ENCODE assay signal across 17 mouse cellular contexts in the genomic region with DNA sequence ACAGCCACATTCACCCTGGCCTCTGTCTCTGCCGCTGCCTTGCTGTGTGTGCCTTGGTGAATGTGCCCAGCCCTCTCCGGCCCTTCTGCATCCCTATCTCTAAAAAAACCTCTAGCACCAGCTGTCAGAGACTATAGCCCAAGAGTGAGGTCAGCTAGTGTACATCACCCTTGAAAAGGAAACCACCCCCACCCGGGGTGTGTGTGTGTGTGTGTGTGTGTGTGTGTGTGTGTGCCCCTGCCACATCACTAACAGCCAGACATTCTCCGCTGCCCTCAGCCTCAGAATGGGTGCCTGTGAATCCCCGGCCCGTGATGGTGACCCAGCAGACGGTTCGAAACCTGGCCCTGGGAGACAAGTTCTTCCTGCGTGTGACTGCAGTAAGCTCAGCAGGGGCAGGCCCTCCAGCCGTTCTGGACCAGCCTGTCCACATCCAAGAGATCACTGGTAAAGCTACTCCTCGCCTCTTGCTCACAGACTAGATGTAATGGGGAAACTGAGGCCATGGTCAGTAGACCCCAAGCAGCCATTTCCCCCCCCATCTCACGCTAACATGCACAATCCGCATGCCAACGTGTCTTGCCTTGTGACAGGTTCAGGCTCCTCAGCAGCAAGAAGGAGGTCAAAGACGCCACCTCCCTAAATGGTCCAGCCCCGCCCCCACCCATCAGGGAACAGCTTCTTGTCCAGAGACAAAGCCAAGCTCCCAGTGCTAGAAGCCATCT. TPM values are rescaled to one million over a fixed set of nuclear protein-coding genes. Genes with fewer than 3 reads are reported as not detected.
DNase-seq lines count a peak whose midpoint lies in the region; ATAC-seq and TF ChIP-seq lines count a peak whose summit lies in the region.
"Had no signal": no experiment of that assay in that cellular context is flagged by ENCODE, and none has a peak within 500 bp of the region (broad histone marks: within the 10 kb centered on the region; RNA-seq: fewer than 3 reads in every experiment).

No protein-coding gene starts in this region.

- no peak overlapping the region for H3K4me2 ChIP-seq in midbrain, postnatal 0 days (ENCODE audit: low read depth, low read length, poor library complexity, severe bottlenecking)
- peak overlapping the region; percentile 70 for H3K4me2 ChIP-seq in myocyte (ENCODE audit: low read depth)
- H3K4me2 ChIP-seq: midbrain, embryonic 15.5 days had no signal

- TF ChIP-seq CTCF in midbrain, postnatal 0 days (IDR thresholded peaks at IDR 0.05), result no peak

- no peak overlapping the region for H3K4me3 ChIP-seq in heart, embryonic 10.5 days
- H3K4me3 ChIP-seq in midbrain, embryonic 10.5 days, result no peak overlapping the region
- no peak overlapping the region for H3K4me3 ChIP-seq in midbrain, postnatal 0 days (ENCODE audit: low read depth, low read length)
- H3K4me3 ChIP-seq in myocyte, result peak overlapping the region; percentile 63
- H3K4me3 ChIP-seq: midbrain, embryonic 15.5 days had no signal

- DNase-seq in cerebellum, adult 8-10 months, result peak; percentile 31
- no peak for DNase-seq in cerebellum, postnatal 10 days
- DNase-seq in heart, embryonic 10.5 days (ENCODE audit: low spot score), result no peak
- no peak for DNase-seq in heart, adult 9 months (ENCODE audit: low spot score in 2 of 2)
- DNase-seq in midbrain, embryonic 10.5 days (ENCODE audit: low spot score), result no peak
- no peak for DNase-seq in midbrain, postnatal 0 days (ENCODE audit: low spot score)
- no peak for DNase-seq in embryo, embryonic 10 days (ENCODE audit: low spot score)
- DNase-seq: kidney, adult 18-20 months; kidney, postnatal 14 days; lung, adult 2 months; right cerebral cortex, postnatal 25 days; thymus, adult 18-20 months had no signal

- WGBS in heart, embryonic 10.5 days, result 61% methylated on average over 16 of the region's 16 CpGs
- 74% methylated on average over 16 of the region's 16 CpGs for WGBS in midbrain, embryonic 10.5 days
- 75% methylated on average over 16 of the region's 16 CpGs for WGBS in midbrain, postnatal 0 days

- no peak for ATAC-seq in midbrain, postnatal 0 days (ENCODE audit: low FRiP score)
- ATAC-seq: hindbrain, embryonic 16.5 days; midbrain, embryonic 15.5 days; Patski had no signal

- H3K4me1 ChIP-seq in heart, embryonic 10.5 days, result peaks cover 60% of the 10 kb centered on the region
- peaks cover 37% of the 10 kb centered on the region for H3K4me1 ChIP-seq in midbrain, embryonic 10.5 days
- H3K4me1 ChIP-seq in midbrain, postnatal 0 days (ENCODE audit: insufficient read depth, low read length), result no peaks in the 10 kb centered on the region

- H3ac ChIP-seq in myocyte (ENCODE audit: control insufficient read depth, insufficient read length), result peak overlapping the region; percentile 3

- H3K79me2 ChIP-seq in myocyte (ENCODE audit: control insufficient read depth, insufficient read depth), result no peaks in the 10 kb centered on the region

- peaks cover 15% of the 10 kb centered on the region; the same call in 1 of the 2 replicates for H3K27me3 ChIP-seq in heart, embryonic 10.5 days (ENCODE audit: insufficient read depth, poor library complexity, severe bottlenecking)
- H3K27me3 ChIP-seq in midbrain, embryonic 10.5 days (ENCODE audit: low read depth, poor library complexity, severe bottlenecking), result peaks cover 13% of the 10 kb centered on the region; the same call in 1 of the 2 replicates
- no peaks in the 10 kb centered on the region for H3K27me3 ChIP-seq in midbrain, postnatal 0 days (ENCODE audit: insufficient read depth, low read length)
- no peaks in the 10 kb centered on the region for H3K27me3 ChIP-seq in myocyte (ENCODE audit: control insufficient read depth, insufficient read depth, insufficient read length)
- H3K27me3 ChIP-seq: midbrain, embryonic 15.5 days; Patski had no signal

- peak; percentile 70 for TF ChIP-seq POLR2A in myocyte (IDR thresholded peaks at IDR 0.05; ENCODE audit: insufficient read length, low read depth)

- no peaks in the 10 kb centered on the region for H3K36me3 ChIP-seq in heart, embryonic 10.5 days
- H3K36me3 ChIP-seq in midbrain, embryonic 10.5 days, result no peaks in the 10 kb centered on the region
- no peaks in the 10 kb centered on the region for H3K36me3 ChIP-seq in midbrain, postnatal 0 days (ENCODE audit: insufficient read depth, low read length)
- H3K36me3 ChIP-seq in myocyte (ENCODE audit: control insufficient read depth, insufficient read depth), result no peaks in the 10 kb centered on the region
- H3K36me3 ChIP-seq: midbrain, embryonic 15.5 days had no signal

- H3K9me3 ChIP-seq in heart, embryonic 10.5 days, result no peaks in the 10 kb centered on the region
- H3K9me3 ChIP-seq in midbrain, embryonic 10.5 days (replicated peaks), result no peaks in the 10 kb centered on the region
- no peaks in the 10 kb centered on the region for H3K9me3 ChIP-seq in midbrain, postnatal 0 days (ENCODE audit: low read length)
- H3K9me3 ChIP-seq: midbrain, embryonic 15.5 days had no signal

- H3K27ac ChIP-seq in heart, embryonic 10.5 days, result peak overlapping the region; percentile 79
- H3K27ac ChIP-seq in midbrain, embryonic 10.5 days (replicated peaks), result 0 out of 2 replicates have a peak overlapping the region, but pooled peaks have one; percentile 52
- no peak overlapping the region for H3K27ac ChIP-seq in midbrain, postnatal 0 days (ENCODE audit: low read depth, low read length)
- H3K27ac ChIP-seq: macrophage; midbrain, embryonic 15.5 days had no signal

- no peak overlapping the region for H3K9ac ChIP-seq in midbrain, postnatal 0 days (replicated peaks; ENCODE audit: low read length, poor library complexity, severe bottlenecking)
- H3K9ac ChIP-seq: midbrain, embryonic 15.5 days had no signal

TF ChIP-seq in myocyte, 11 proteins besides CTCF, POLR2A, EP300 and RAD21:
- TF ChIP-seq REST (IDR thresholded peaks at IDR 0.05; ENCODE audit: insufficient read depth, insufficient read length) (no peak), POLR2AphosphoS2 (IDR thresholded peaks at IDR 0.05; ENCODE audit: insufficient read length, low read depth) (peak; percentile 96), MYOG (IDR thresholded peaks at IDR 0.05; ENCODE audit: control insufficient read depth in 1 of 3, insufficient read depth in 1 of 3, insufficient read length in 2 of 3, low read depth in 2 of 3) (peak in 2 of 3 experiments; percentile 34 to 61), CEBPB (IDR thresholded peaks at IDR 0.05; ENCODE audit: insufficient read depth, poor library complexity, severe bottlenecking) (no peak), SRF (IDR thresholded peaks at IDR 0.05; ENCODE audit: control insufficient read depth, insufficient read length, low read depth) (no peak), MYOD1 (IDR thresholded peaks at IDR 0.05; ENCODE audit: control insufficient read depth in 1 of 3, insufficient read length in 2 of 3, low read depth in 2 of 3) (peak in 2 of 3 experiments; percentile 45 to 47), USF1 (IDR thresholded peaks at IDR 0.05; ENCODE audit: low read depth) (no peak), MAX (IDR thresholded peaks at IDR 0.05; ENCODE audit: low read depth) (no peak), TCF12 (IDR thresholded peaks at IDR 0.05; ENCODE audit: insufficient read depth, poor library complexity, severe bottlenecking) (no peak), TCF3 (IDR thresholded peaks at IDR 0.05; ENCODE audit: insufficient read length, low read depth) (no peak), E2F4 (IDR thresholded peaks at IDR 0.05; ENCODE audit: insufficient read depth) (no peak)

RNA-seq across cellular contexts. Expression of gene Mybph, which starts 1.2 kb away (rescaled TPM):
- polyA plus RNA-seq in heart, embryonic 10.5 days (2016; fragmentation: Nextera tagmentation; extraction: Ambion mirVana), result 0.33 and 0.43 TPM in 2 replicates
- polyA plus RNA-seq in midbrain, embryonic 10.5 days (2016; fragmentation: Nextera tagmentation; extraction: Ambion mirVana), result 0.09 and 0.10 TPM in 2 replicates
- not detected in 2 replicates for total RNA-seq in midbrain, postnatal 0 days (2014; rRNA removed)
- 0.12 TPM in 1 of 2 replicates, not detected in the other for polyA plus RNA-seq in midbrain, postnatal 0 days (2015; fragmentation: Nextera tagmentation; extraction: Ambion mirVana)
- 1,516 TPM for polyA plus RNA-seq in myocyte (2012; fragmentation: generic; extraction: Trizol)
- polyA plus RNA-seq: macrophage, Patski had no signal

RNA-seq across cellular contexts. Expression of gene Chil1, which starts 12.5 kb away (rescaled TPM):
- polyA plus RNA-seq in heart, embryonic 10.5 days (2016; fragmentation: Nextera tagmentation; extraction: Ambion mirVana), result 0.87 and 1.1 TPM in 2 replicates
- polyA plus RNA-seq in midbrain, embryonic 10.5 days (2016; fragmentation: Nextera tagmentation; extraction: Ambion mirVana), result 0.82 and 0.90 TPM in 2 replicates
- 0.47 and 3.0 TPM in 2 replicates for total RNA-seq in midbrain, postnatal 0 days (2014; rRNA removed)
- polyA plus RNA-seq in midbrain, postnatal 0 days (2015; fragmentation: Nextera tagmentation; extraction: Ambion mirVana), result 3.0 and 4.3 TPM in 2 replicates
- 32.9 TPM for polyA plus RNA-seq in myocyte (2012; fragmentation: generic; extraction: Trizol)

RNA-seq across cellular contexts. Expression of gene Adora1, which starts 40.8 kb away (rescaled TPM):
- 8.0 and 8.1 TPM in 2 replicates for polyA plus RNA-seq in heart, embryonic 10.5 days (2016; fragmentation: Nextera tagmentation; extraction: Ambion mirVana)
- 0.14 and 0.17 TPM in 2 replicates for polyA plus RNA-seq in midbrain, embryonic 10.5 days (2016; fragmentation: Nextera tagmentation; extraction: Ambion mirVana)
- 45.1 and 54.2 TPM in 2 replicates for total RNA-seq in midbrain, postnatal 0 days (2014; rRNA removed)
- polyA plus RNA-seq in midbrain, postnatal 0 days (2015; fragmentation: Nextera tagmentation; extraction: Ambion mirVana), result 32.5 and 35.6 TPM in 2 replicates
- polyA plus RNA-seq in myocyte (2012; fragmentation: generic; extraction: Trizol), result 4.5 TPM
- polyA plus RNA-seq: macrophage had no signal

Comparison
In these comparisons a context has a peak if more than half of its experiments do, and no peak if none do; other contexts are left out.
1. RNA of gene Mybph, which starts 1.2 kb away (polyA plus RNA-seq): 1,516 TPM in myocyte (single experiment); 0.33 to 0.43 TPM in heart, embryonic 10.5 days, 0.09 to 0.10 TPM in midbrain, embryonic 10.5 days and 0.12 TPM in midbrain, postnatal 0 days; every median in the first group is over 1,000 times any median in the second.